Mouse (Mus musculus): Measurements from ENCODE around the gene Nav2. TPM values are rescaled to one million over a fixed set of nuclear protein-coding genes. Genes with fewer than 3 reads are reported as not detected.
A peak's percentile ranks its signal among the peaks of the same experiment; 100 is the strongest.

Gene Nav2
- 100 to 1,000 TPM; 103 to 107 TPM for total RNA-seq (2021)
- long read RNA-seq, experiment 1, partial matches to known transcripts: 0 of 4 reads
- long read RNA-seq, experiment 1, other reads (novel, unspliced or antisense): 4 of 4 reads
- long read RNA-seq, experiment 2, partial matches to known transcripts: 0 of 14 reads
- long read RNA-seq, experiment 2, other reads (novel, unspliced or antisense): 14 of 14 reads

GRCm38 (mm10) chr7:48908521-48909341, at the start of gene Nav2:
Gene Nav2 (plus strand): TSS chr7:48908716.
- DNase-seq (ENCODE audit: low spot score in 2 of 2): no peak

GRCm38 (mm10) chr7:48859362-48859761, 49.2 kb upstream of the Nav2 start:
- no peak for DNase-seq (ENCODE audit: low spot score in 2 of 2)

GRCm38 (mm10) chr7:48860948-48861347, 47.6 kb upstream of the Nav2 start:
- DNase-seq (ENCODE audit: low spot score in 2 of 2): no peak

GRCm38 (mm10) chr7:48861796-48862195, 46.7 kb upstream of the Nav2 start:
- DNase-seq (ENCODE audit: low spot score in 2 of 2): no peak

- DNase-seq (ENCODE audit: low spot score in 2 of 2): no peak
Observed at GRCm38 (mm10) chr7:48864199-48864598, 44.3 kb upstream of the Nav2 start.

GRCm38 (mm10) chr7:48864671-48865458, 43.7 kb upstream of the Nav2 start:
- DNase-seq (ENCODE audit: low spot score in 2 of 2): no peak

GRCm38 (mm10) chr7:48867576-48867975, 40.9 kb upstream of the Nav2 start:
- no peak for DNase-seq (ENCODE audit: low spot score in 2 of 2)

GRCm38 (mm10) chr7:48870144-48870543, 38.4 kb upstream of the Nav2 start:
- DNase-seq (ENCODE audit: low spot score in 2 of 2): no peak

- no peak for DNase-seq (ENCODE audit: low spot score in 2 of 2)
Observed at GRCm38 (mm10) chr7:48870579-48871180, 37.8 kb upstream of the Nav2 start.

- no peak for DNase-seq (ENCODE audit: low spot score in 2 of 2)
Observed at GRCm38 (mm10) chr7:48871292-48871691, 37.2 kb upstream of the Nav2 start.

GRCm38 (mm10) chr7:48875096-48875495, 33.4 kb upstream of the Nav2 start:
- no peak for DNase-seq (ENCODE audit: low spot score in 2 of 2)

GRCm38 (mm10) chr7:48876526-48876925, 32.0 kb upstream of the Nav2 start:
- peak; percentile 46 to 81 for DNase-seq (ENCODE audit: low spot score in 2 of 2)

GRCm38 (mm10) chr7:48877786-48878390, 30.6 kb upstream of the Nav2 start:
- DNase-seq (ENCODE audit: low spot score in 2 of 2): no peak

GRCm38 (mm10) chr7:48879574-48879973, 28.9 kb upstream of the Nav2 start:
- DNase-seq (ENCODE audit: low spot score in 2 of 2): no peak

GRCm38 (mm10) chr7:48880591-48881481, 27.7 kb upstream of the Nav2 start:
- peak; percentile 92 to 97 for DNase-seq (ENCODE audit: low spot score in 2 of 2)

GRCm38 (mm10) chr7:48881486-48881885, 27.0 kb upstream of the Nav2 start, which contains the start of gene E2f8:
Gene E2f8 (minus strand): TSS chr7:48881596.
- peak in 1 of 2 experiments; percentile 49 for DNase-seq (ENCODE audit: low spot score in 2 of 2)

GRCm38 (mm10) chr7:48881971-48882609, 26.4 kb upstream of the Nav2 start:
- no peak for DNase-seq (ENCODE audit: low spot score in 2 of 2)

- no peak for DNase-seq (ENCODE audit: low spot score in 2 of 2)
Observed at GRCm38 (mm10) chr7:48883525-48884265, 24.8 kb upstream of the Nav2 start.

GRCm38 (mm10) chr7:48884266-48884611, 24.3 kb upstream of the Nav2 start:
- DNase-seq (ENCODE audit: low spot score in 2 of 2): no peak
